Mouse (Mus musculus) heart, adult 2 months (tissue): Measurements from ENCODE around the gene Rpl7l1. TPM values are rescaled to one million over a fixed set of nuclear protein-coding genes. Genes with fewer than 3 reads are reported as not detected.
A peak's percentile ranks its signal among the peaks of the same experiment; 100 is the strongest.
"Not testable (repeated sequence)": the region's sequence is repeated elsewhere in the genome, so short reads cannot be mapped to it uniquely, and the experiment has no call there.

Source experiments
- DNase-seq, 2 experiments: peaks; one replicate each; pipeline ENCODE4 v3.0.0; 2021
- H3K27ac ChIP-seq: fragments of 200-600 bp; 2 replicates; pipeline ENCODE4 v1.8.1; 2022
- H3K27me3 ChIP-seq: fragments of 200-500 bp; 2 replicates; pipeline ENCODE4 v1.6.1; 2012; ENCODE audit warnings: mild to moderate bottlenecking, low read length, inconsistent platforms, mixed read lengths; ENCODE audit not compliant: control insufficient read depth, insufficient read depth
- H3K36me3 ChIP-seq: fragments of 200-500 bp; 2 replicates; pipeline ENCODE4 v1.6.1; 2012; ENCODE audit warnings: low read length, inconsistent platforms; ENCODE audit not compliant: control insufficient read depth, insufficient read depth
- H3K4me1 ChIP-seq: fragments of 200-500 bp; 2 replicates; pipeline ENCODE4 v1.6.1; 2011; ENCODE audit warnings: low read length; ENCODE audit not compliant: control insufficient read depth, insufficient read depth
- H3K4me3 ChIP-seq: fragments of 200-600 bp; 2 replicates; pipeline ENCODE4 v1.8.1; 2022
- H3K79me2 ChIP-seq: fragments of 200-500 bp; replicated peaks from 2 replicates; pipeline ENCODE4 v1.6.1; 2012; ENCODE audit warnings: mild to moderate bottlenecking, inconsistent platforms, low read length, moderate library complexity, mixed read lengths; ENCODE audit not compliant: control insufficient read depth, insufficient read depth
- H3K9ac ChIP-seq: fragments of 200-500 bp; 2 replicates; pipeline ENCODE4 v1.6.1; 2012; ENCODE audit warnings: low read depth, mild to moderate bottlenecking, control low read depth, inconsistent platforms, low read length, mixed read lengths
- CTCF ChIP-seq: fragments of 200-600 bp; IDR thresholded peaks from 2 replicates; pipeline ENCODE4 v1.8.1; 2022; ENCODE audit warnings: antibody characterized with exemption, mild to moderate bottlenecking, moderate library complexity
- EP300 ChIP-seq: fragments of 200-500 bp; IDR thresholded peaks from 2 replicates; pipeline ENCODE4 v1.6.1; 2011; ENCODE audit warnings: low read depth, low read length, control low read depth; ENCODE audit not compliant: insufficient read depth
- POLR2A ChIP-seq: fragments of 200-500 bp; IDR thresholded peaks from 2 replicates; pipeline ENCODE4 v1.6.1; 2011; ENCODE audit warnings: mild to moderate bottlenecking, low read depth, low read length, control low read depth; ENCODE audit not compliant: insufficient read depth
- WGBS: fragments of 180-500 bp; shearing (Covaris S2); methylation state at CpG from one replicate; pipeline ENCODE4 v1.1.7; 2018; 5-methylcytosine and 5-hydroxymethylcytosine counted together
- intact Hi-C: fragments of 180-260 bp; cut with DNase I; formaldehyde crosslinking; loops from one replicate; pipeline ENCODE4 v1.15.1; 2025
- polyA plus RNA-seq: library from polyadenylated mRNA; depleted of rRNA; stranded (reverse); fragments of >200 nt; gene quantifications from 2 replicates; pipeline ENCODE4 v1.2.3, GENCODE M21; 2012
- total RNA-seq, 2 experiments: library from RNA; stranded (reverse); gene quantifications; 2 replicates each; pipeline ENCODE4 v1.2.3; 2021

Gene Rpl7l1
- total and polyA plus RNA-seq, 3 experiments, result 19.4 to 54.0 (median 54.0) TPM

DNA sequence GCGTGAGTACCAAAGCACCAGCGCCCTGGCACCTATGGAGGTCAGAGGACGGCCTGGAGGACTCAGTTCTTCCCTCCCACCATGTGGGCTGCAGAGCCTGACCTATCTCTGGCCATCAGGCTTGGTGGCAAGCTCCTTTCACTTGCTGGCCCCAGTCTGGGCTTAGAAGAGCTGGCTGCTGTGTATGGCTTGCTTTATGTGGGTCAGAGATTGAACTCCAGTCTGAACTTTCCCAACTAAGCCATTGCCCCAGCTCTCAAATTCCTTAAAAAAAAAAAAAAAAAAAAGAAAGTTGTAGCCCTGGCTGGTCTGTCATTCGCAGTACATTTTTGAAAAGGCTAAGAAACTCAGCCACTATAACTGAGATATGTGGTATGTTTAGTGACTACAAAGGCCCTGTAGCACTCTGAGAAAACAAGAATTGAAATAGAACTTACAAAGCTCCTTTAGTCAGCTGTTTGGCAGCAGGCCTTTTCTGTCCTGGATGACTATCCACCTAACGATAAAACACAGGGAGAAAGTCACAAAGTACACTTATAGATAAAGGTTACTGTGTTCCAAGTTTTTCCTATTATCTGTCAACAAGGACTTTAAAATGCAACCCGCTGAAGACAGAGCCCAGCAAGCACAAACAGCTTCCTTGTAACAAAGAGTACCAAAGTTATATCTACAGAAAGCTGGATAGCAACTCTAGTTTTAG is 26.8 kb upstream of the Rpl7l1 start:
- Histone ChIP-seq H3K27me3 (no peaks in the 10 kb centered on the region), H3K36me3 (peaks cover 13% of the 10 kb centered on the region), H3K4me1 (peaks cover 4% of the 10 kb centered on the region), H3K27ac (peak overlapping the region; percentile 75), H3K79me2 (no peaks in the 10 kb centered on the region), H3K9ac (no peak overlapping the region), H3K4me3 (no peak overlapping the region)
- WGBS, result 54% methylated on average over 6 of the region's 6 CpGs
- DNase-seq, result peak in 1 of 2 experiments; percentile 31
- intact Hi-C loops, result no loop called here
- TF ChIP-seq POLR2A, result no peak
- no peak for TF ChIP-seq EP300
- no peak for TF ChIP-seq CTCF

DNA sequence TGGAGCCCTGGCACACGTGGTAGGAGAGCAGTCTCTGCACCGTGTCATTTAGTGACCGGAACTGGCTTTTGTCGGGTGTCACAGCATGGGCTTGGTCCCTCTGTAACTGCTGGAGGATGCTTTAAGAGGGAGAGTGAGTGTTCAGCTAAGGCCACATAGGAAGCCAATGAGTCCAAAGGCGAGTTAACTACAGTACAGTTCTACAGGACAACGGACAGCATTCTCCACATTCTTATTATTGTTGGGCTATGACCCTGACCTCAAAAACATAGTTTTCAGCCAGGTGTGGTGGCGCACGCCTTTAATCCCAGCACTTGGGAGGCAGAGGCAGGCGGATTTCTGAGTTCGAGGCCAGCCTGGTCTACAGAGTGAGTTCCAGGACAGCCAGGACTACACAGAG is 25.9 kb upstream of the Rpl7l1 start:
- DNase-seq, result no peak
- Histone ChIP-seq H3K79me2 (no peaks in the 10 kb centered on the region), H3K4me1 (peaks cover 4% of the 10 kb centered on the region), H3K36me3 (peaks cover 13% of the 10 kb centered on the region), H3K27ac (no peak overlapping the region; the same call in 1 of the 2 replicates), H3K4me3 (no peak overlapping the region), H3K27me3 (no peaks in the 10 kb centered on the region), H3K9ac (no peak overlapping the region)
- TF ChIP-seq CTCF, result no peak
- no peak for TF ChIP-seq EP300
- no peak for TF ChIP-seq POLR2A
- intact Hi-C loops, result no loop called here
- WGBS, result 79% methylated on average over 10 of the region's 10 CpGs

DNA sequence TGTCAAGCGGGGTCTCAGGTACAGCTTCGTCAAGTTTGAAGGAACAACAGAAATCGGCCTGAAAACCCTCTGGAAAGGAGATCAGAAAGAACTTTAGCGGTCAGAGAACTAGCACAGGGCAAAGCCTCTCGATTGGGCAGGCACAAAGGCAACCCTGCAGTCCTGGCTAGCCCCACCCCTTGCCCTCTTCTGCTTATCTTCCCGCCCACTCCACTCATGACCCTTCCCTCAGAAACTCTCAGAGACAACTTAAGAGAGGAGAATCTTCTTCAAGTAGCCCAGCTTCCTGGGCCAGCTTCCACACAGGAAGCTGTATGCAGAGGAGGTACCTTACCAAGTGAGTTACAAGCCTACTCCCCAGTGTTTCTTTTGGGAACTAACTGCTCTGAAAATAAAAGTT is 19.3 kb upstream of the Rpl7l1 start:
- Histone ChIP-seq H3K9ac (no peak overlapping the region), H3K27ac (no peak overlapping the region), H3K4me1 (no peaks in the 10 kb centered on the region), H3K27me3 (no peaks in the 10 kb centered on the region), H3K79me2 (no peaks in the 10 kb centered on the region), H3K36me3 (no peaks in the 10 kb centered on the region), H3K4me3 (no peak overlapping the region)
- TF ChIP-seq EP300 (no peak), CTCF (no peak), POLR2A (no peak)
- no peak for DNase-seq
- WGBS, result 72% methylated on average over 6 of the region's 6 CpGs
- intact Hi-C loops, result no loop called here

DNA sequence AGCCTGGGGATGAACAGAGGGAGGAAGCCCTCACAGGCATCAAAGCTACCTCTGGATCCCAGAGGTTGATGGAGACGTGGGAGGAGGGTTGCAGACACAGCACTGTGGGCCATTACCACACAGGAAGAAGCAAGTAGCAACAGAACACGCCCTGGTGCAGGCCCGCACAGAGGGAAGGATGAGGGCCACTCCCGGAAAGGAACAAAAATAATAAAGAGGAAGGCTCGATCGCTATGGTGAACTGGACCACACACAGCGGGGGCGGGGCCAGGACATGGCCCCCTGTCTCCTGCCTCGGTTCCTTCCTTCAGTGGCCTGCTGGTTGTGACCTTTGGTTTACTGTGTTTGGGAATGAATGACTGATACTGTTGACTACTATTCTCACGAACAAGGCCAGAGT is 17.2 kb upstream of the Rpl7l1 start:
- 64% methylated on average over 10 of the region's 10 CpGs for WGBS
- H3K27ac ChIP-seq, result no peak overlapping the region

DNA sequence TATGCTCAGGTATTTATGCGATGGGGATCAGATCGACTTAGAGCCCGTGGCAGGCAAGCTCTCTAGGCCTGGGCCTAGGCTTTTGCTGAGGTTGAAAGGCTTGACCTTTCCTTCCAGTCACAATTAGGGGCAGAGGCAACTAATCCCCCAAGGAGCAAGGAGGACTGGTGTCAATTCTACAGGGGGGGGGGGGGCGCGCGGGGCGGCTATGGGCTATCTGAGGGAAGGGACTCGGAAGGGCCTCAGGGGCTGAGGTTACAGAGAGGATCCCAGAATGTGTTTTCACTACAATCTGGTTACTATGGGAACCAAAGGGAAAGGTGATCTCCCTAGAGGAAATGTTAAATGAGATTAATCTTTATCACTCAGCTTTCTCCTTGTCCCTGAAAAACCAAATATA is 14.9 kb upstream of the Rpl7l1 start:
- intact Hi-C loops, result no loop called here
- TF ChIP-seq POLR2A, result no peak
- no peak for TF ChIP-seq CTCF
- TF ChIP-seq EP300, result no peak
- no peak overlapping the region for H3K4me3 ChIP-seq
- whole genome bisulfite sequencing, result 55% methylated on average over 7 of the region's 8 CpGs
- H3K4me1 ChIP-seq, result no peaks in the 10 kb centered on the region
- no peaks in the 10 kb centered on the region for H3K36me3 ChIP-seq
- no peaks in the 10 kb centered on the region for H3K79me2 ChIP-seq
- DNase-seq, result no peak
- no peaks in the 10 kb centered on the region for H3K27me3 ChIP-seq
- H3K27ac ChIP-seq, result no peak overlapping the region
- no peak overlapping the region for H3K9ac ChIP-seq

More for the DNA sequence above, 17.2 kb upstream of the Rpl7l1 start:
- intact Hi-C loops, result no loop called here
- no peak for DNase-seq
- no peak overlapping the region for H3K4me3 ChIP-seq
- no peaks in the 10 kb centered on the region for H3K36me3 ChIP-seq
- H3K27me3 ChIP-seq, result no peaks in the 10 kb centered on the region
- no peak for TF ChIP-seq EP300
- TF ChIP-seq POLR2A, result no peak
- no peak for TF ChIP-seq CTCF
- no peaks in the 10 kb centered on the region for H3K4me1 ChIP-seq
- H3K9ac ChIP-seq, result no peak overlapping the region
- no peaks in the 10 kb centered on the region for H3K79me2 ChIP-seq

DNA sequence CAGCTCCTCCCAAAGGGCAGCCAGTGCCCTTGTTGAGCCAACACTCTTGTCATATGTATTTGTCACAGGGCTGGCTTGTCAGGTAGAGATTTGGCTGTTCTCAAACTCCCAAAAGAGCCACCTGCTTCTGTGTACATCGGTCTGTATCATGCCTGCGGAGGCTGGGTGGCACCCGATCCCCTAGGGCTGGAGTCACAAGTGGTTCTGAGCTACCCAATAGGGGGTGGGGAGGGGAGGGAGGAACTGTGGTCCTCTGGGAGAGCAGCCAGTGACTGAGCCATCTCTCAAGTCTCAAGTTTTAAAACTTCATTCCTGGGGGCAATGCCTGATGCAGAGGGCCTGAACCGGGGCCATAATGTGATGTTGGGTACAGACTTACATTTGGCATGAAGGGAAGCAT is 14.3 kb upstream of the Rpl7l1 start:
- Histone ChIP-seq H3K4me3 (no peak overlapping the region), H3K27ac (no peak overlapping the region), H3K79me2 (no peaks in the 10 kb centered on the region), H3K27me3 (no peaks in the 10 kb centered on the region), H3K36me3 (no peaks in the 10 kb centered on the region), H3K4me1 (no peaks in the 10 kb centered on the region), H3K9ac (no peak overlapping the region)
- DNase-seq, result no peak
- intact Hi-C loops, result no loop called here
- 91% methylated on average over 4 of the region's 4 CpGs for WGBS
- TF ChIP-seq POLR2A (no peak), EP300 (no peak), CTCF (no peak)

DNA sequence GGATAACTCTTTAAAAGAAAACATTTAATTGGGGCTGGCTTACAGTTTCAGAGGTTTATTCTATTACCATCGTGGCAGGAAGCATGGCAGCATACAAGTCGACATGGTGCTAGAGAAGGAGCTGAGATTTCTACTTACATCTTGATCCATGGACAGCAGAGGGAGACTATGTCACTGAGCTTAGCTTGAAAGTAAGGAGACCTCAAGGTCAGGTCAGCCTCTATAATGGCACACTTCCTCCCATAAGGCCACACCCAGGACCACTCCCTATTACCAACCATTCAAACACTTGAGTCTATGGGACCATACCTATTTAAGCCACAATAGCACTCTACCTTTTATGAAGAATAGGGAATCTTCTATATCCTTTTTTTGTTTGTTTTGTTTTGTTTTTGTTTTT is 10.5 kb upstream of the Rpl7l1 start:
- no peak overlapping the region for H3K4me3 ChIP-seq
- no peak for DNase-seq
- intact Hi-C loops, result no loop called here
- TF ChIP-seq POLR2A, result no peak
- TF ChIP-seq CTCF, result no peak
- TF ChIP-seq EP300, result no peak
- 76% methylated on average over 2 of the region's 2 CpGs for WGBS
- H3K27me3 ChIP-seq, result no peaks in the 10 kb centered on the region
- no peaks in the 10 kb centered on the region for H3K36me3 ChIP-seq
- H3K27ac ChIP-seq, result no peak overlapping the region
- H3K4me1 ChIP-seq, result no peaks in the 10 kb centered on the region
- no peak overlapping the region for H3K9ac ChIP-seq
- no peaks in the 10 kb centered on the region for H3K79me2 ChIP-seq

DNA sequence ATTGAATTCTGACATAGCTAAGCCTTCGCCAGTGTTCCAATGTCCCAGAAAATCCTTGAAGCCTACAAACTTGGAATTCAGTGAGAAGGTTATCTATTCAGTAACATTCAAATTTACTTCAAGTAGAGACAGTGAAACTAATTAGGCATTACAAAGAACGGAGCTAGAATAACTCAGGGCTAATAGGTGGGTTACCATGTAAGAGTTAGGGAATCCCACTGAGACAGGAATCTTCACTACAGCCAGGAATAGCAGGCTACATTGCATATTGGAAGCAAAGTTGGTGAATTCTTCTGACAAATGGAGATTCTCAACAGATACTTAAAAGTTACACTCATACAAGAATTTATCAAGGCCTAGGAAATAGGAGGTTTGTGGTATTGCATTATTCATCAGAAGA is 5.5 kb upstream of the Rpl7l1 start:
- DNase-seq, H3K4me3 ChIP-seq, H3K27me3 ChIP-seq, H3K79me2 ChIP-seq, H3K36me3 ChIP-seq, H3K27ac ChIP-seq, H3K4me1 ChIP-seq, intact Hi-C loops, H3K9ac ChIP-seq: not testable (repeated sequence)
- 77% methylated on average over 2 of the region's 2 CpGs for WGBS
